Mouse (Mus musculus): ENCODE results near the gene Dhps. TPM values are rescaled to one million over a fixed set of nuclear protein-coding genes. Genes with fewer than 3 reads are reported as not detected.
A peak's percentile ranks its signal among the peaks of the same experiment; 100 is the strongest.
"Not testable (repeated sequence)": the region's sequence is repeated elsewhere in the genome, so short reads cannot be mapped to it uniquely, and the experiment has no call there.

Gene Dhps
- polyA plus RNA-seq, 1 experiment from 2014 or later: 85.8 TPM

DNA sequence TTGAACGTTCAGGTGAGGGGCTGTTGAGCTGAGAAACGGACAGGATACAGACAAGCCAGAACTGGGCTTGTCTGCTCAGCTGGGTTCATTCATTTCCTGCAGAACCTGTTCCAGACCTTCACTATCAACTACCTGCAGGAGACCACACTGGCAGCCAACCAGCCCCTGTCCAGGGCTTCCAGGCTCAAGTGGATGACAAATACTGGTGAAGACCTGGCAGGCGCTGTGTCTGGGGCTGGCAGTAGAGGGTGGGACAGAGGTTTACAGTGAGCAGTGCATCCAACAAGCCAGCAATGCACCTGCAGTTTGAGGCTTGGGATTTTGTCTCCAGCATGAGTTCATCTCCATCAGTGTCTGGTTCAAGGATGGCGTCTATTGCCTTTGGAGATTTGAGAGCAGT lies 25.3 kb downstream of the Dhps start:
- H3K4me1 ChIP-seq (ENCODE audit: control insufficient read depth, insufficient read depth, low read length): no peaks in the 10 kb centered on the region
- 95% methylated on average over 4 of the region's 4 CpGs for WGBS
- no peak overlapping the region for H3K9ac ChIP-seq (ENCODE audit: low read depth, low read length)
- peaks cover 40% of the 10 kb centered on the region; the same call in 1 of the 2 replicates for H3K36me3 ChIP-seq (ENCODE audit: control insufficient read depth, insufficient read depth, low read length)
- H3K4me2 ChIP-seq (replicated peaks; ENCODE audit: low read depth, low read length): no peak overlapping the region
- ATAC-seq (ENCODE audit: low FRiP score, low TSS enrichment): no peak
- 0 out of 2 replicates have a peak, but pooled peaks cover 3% of the 10 kb centered on the region for H3K9me3 ChIP-seq (ENCODE audit: control insufficient read depth, low read length)
- no peak overlapping the region for H3K4me3 ChIP-seq (ENCODE audit: low read length)
- H3K27me3 ChIP-seq (ENCODE audit: control insufficient read depth, insufficient read depth, low read length): no peaks in the 10 kb centered on the region
- no peak overlapping the region for H3K27ac ChIP-seq (ENCODE audit: low read depth, low read length)

GRCm38 (mm10) chr8:85100076-85100665 lies 28.6 kb downstream of the Dhps start:
- Histone ChIP-seq H3K4me2 (replicated peaks; ENCODE audit: low read depth, low read length) (no peak overlapping the region), H3K9ac (ENCODE audit: low read depth, low read length) (no peak overlapping the region), H3K4me3 (ENCODE audit: low read length) (no peak overlapping the region), H3K27me3 (ENCODE audit: control insufficient read depth, insufficient read depth, low read length) (no peaks in the 10 kb centered on the region), H3K27ac (ENCODE audit: low read depth, low read length) (no peak overlapping the region), H3K36me3 (ENCODE audit: control insufficient read depth, insufficient read depth, low read length) (peaks cover 24% of the 10 kb centered on the region; the same call in 1 of the 2 replicates), H3K4me1 (ENCODE audit: control insufficient read depth, insufficient read depth, low read length) (no peaks in the 10 kb centered on the region), H3K9me3 (ENCODE audit: control insufficient read depth, low read length) (0 out of 2 replicates have a peak, but pooled peaks cover 3% of the 10 kb centered on the region)
- WGBS: 88% methylated on average over 4 of the region's 4 CpGs
- ATAC-seq (ENCODE audit: low FRiP score, low TSS enrichment): no peak

DNA sequence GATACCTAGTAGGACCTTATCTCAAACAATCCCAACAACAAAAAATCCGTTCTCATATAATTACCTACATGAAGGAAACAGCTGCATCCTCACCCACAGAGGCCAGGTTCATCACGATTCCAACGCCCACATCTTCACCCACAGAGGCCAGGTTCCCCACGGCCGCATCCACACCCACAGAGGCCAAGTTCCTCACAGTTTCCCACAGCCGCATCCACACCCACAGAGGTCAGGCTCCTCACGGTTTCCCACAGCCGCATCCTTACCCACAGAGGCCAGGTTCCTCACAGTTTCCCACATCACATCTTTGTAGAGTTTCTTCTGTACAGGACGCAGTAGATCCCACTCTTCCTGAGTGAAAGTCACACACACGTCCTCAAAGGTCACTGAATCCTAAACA lies 41.7 kb downstream of the Dhps start:
- peaks cover 13% of the 10 kb centered on the region for H3K36me3 ChIP-seq (ENCODE audit: control insufficient read depth, insufficient read depth, low read length)
- no peak overlapping the region for H3K4me2 ChIP-seq (replicated peaks; ENCODE audit: low read depth, low read length)
- H3K27me3 ChIP-seq (ENCODE audit: control insufficient read depth, insufficient read depth, low read length): no peaks in the 10 kb centered on the region
- no peak overlapping the region for H3K9ac ChIP-seq (ENCODE audit: low read depth, low read length)
- no peaks in the 10 kb centered on the region for H3K4me1 ChIP-seq (ENCODE audit: control insufficient read depth, insufficient read depth, low read length)
- H3K9me3 ChIP-seq (ENCODE audit: control insufficient read depth, low read length): no peaks in the 10 kb centered on the region; the same call in 1 of the 2 replicates
- no peak for ATAC-seq (ENCODE audit: low FRiP score, low TSS enrichment)
- no peak overlapping the region for H3K4me3 ChIP-seq (ENCODE audit: low read length)
- no peak overlapping the region for H3K27ac ChIP-seq (ENCODE audit: low read depth, low read length)
- 94% methylated on average over 10 of the region's 10 CpGs for WGBS

DNA sequence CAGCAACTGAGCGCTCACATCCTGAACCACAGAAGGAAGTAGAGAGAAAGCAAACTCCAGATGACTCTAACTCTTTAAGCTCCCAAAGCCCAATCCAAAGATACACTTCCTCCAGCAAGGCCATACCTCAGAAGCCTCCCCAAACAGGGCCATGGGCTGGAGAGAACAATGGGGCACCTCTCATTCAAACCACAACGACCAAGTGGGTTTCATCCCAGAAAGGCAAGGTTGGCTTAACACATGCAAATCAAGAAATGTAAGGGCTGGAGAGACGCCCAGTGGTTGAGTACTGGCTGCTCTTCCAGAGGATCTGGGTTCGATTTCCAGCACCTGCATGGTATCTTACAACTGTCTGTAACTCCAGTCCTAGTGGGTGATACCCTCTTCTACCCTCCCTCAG lies 43.9 kb downstream of the Dhps start:
- Histone ChIP-seq H3K36me3 (ENCODE audit: control insufficient read depth, insufficient read depth, low read length) (peaks cover 6% of the 10 kb centered on the region; the same call in 1 of the 2 replicates), H3K27ac (ENCODE audit: low read depth, low read length) (no peak overlapping the region), H3K9me3 (ENCODE audit: control insufficient read depth, low read length) (no peaks in the 10 kb centered on the region; the same call in 1 of the 2 replicates), H3K4me2 (replicated peaks; ENCODE audit: low read depth, low read length) (no peak overlapping the region), H3K27me3 (ENCODE audit: control insufficient read depth, insufficient read depth, low read length) (no peaks in the 10 kb centered on the region), H3K9ac (ENCODE audit: low read depth, low read length) (no peak overlapping the region), H3K4me1 (ENCODE audit: control insufficient read depth, insufficient read depth, low read length) (no peaks in the 10 kb centered on the region), H3K4me3 (ENCODE audit: low read length) (no peak overlapping the region)
- WGBS: 78% methylated on average over 4 of the region's 4 CpGs
- ATAC-seq (ENCODE audit: low FRiP score, low TSS enrichment): no peak

GRCm38 (mm10) chr8:85116984-85117383 lies 45.4 kb downstream of the Dhps start:
- ATAC-seq (ENCODE audit: low FRiP score, low TSS enrichment): no peak
- no peaks in the 10 kb centered on the region; the same call in 1 of the 2 replicates for H3K9me3 ChIP-seq (ENCODE audit: control insufficient read depth, low read length)
- no peaks in the 10 kb centered on the region for H3K4me1 ChIP-seq (ENCODE audit: control insufficient read depth, insufficient read depth, low read length)
- H3K4me3 ChIP-seq (ENCODE audit: low read length): no peak overlapping the region
- no peaks in the 10 kb centered on the region for H3K27me3 ChIP-seq (ENCODE audit: control insufficient read depth, insufficient read depth, low read length)
- H3K36me3 ChIP-seq (ENCODE audit: control insufficient read depth, insufficient read depth, low read length): no peaks in the 10 kb centered on the region
- no peak overlapping the region for H3K27ac ChIP-seq (ENCODE audit: low read depth, low read length)
- no peak overlapping the region for H3K4me2 ChIP-seq (replicated peaks; ENCODE audit: low read depth, low read length)
- 95% methylated on average over 7 of the region's 7 CpGs for WGBS
- no peak overlapping the region for H3K9ac ChIP-seq (ENCODE audit: low read depth, low read length)

DNA sequence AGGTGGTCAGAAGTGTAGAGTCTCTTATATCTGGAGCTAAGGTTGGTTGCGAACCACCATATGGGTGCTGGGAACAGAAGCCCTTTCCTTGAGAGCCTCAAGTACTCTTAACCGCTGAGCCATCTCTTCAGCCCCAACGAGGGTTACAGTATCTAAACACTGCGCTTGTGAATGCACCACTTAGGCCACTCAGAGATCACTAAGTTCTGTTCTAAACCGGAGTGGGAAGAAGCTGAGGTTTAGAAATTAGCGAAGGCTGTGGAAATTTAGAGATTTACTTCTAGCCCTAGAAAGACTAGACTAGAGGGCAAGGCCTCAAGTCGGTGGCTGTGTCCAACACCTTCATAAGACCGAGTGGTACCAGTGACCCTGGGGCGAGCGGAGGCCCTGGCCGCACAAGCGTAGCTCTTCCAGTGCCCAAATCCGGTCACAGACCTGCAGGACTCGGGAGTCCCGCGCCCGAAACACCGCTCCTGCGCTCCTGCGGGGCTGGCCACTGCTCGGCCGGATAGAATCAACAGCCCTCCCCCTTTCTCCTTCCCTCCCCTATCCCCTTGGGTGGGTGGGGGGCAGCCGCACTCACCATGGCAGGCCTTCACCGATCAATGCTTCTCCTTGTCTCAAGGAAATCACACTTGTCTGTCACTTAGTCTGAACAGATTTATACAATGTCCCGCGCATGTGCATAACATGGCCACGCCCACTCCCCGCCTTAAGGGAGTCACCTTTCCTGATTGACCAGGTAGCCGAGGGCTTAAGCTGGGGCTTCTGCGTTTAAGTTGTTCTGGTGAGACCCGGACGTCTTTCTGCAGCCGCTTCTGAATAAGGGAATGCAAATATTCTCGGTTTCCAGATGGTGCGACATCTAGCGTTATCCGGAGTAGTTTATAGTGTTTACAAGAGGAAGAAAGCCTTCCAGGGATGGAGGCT lies 47.8 kb downstream of the Dhps start:
- Histone ChIP-seq H3K27me3 (ENCODE audit: control insufficient read depth, insufficient read depth, low read length) (no peaks in the 10 kb centered on the region), H3K4me3 (ENCODE audit: low read length) (peak overlapping the region; percentile 64), H3K4me1 (ENCODE audit: control insufficient read depth, insufficient read depth, low read length) (no peaks in the 10 kb centered on the region), H3K36me3 (ENCODE audit: control insufficient read depth, insufficient read depth, low read length) (no peaks in the 10 kb centered on the region), H3K9ac (ENCODE audit: low read depth, low read length) (peak overlapping the region; percentile 60), H3K27ac (ENCODE audit: low read depth, low read length) (peak overlapping the region; percentile 51; the same call in 1 of the 2 replicates), H3K4me2 (replicated peaks; ENCODE audit: low read depth, low read length) (peak overlapping the region; percentile 68), H3K9me3 (ENCODE audit: control insufficient read depth, low read length) (no peaks in the 10 kb centered on the region)
- peak; percentile 93 for ATAC-seq (ENCODE audit: low FRiP score, low TSS enrichment)
- WGBS: 7% methylated on average over 37 of the region's 37 CpGs

DNA sequence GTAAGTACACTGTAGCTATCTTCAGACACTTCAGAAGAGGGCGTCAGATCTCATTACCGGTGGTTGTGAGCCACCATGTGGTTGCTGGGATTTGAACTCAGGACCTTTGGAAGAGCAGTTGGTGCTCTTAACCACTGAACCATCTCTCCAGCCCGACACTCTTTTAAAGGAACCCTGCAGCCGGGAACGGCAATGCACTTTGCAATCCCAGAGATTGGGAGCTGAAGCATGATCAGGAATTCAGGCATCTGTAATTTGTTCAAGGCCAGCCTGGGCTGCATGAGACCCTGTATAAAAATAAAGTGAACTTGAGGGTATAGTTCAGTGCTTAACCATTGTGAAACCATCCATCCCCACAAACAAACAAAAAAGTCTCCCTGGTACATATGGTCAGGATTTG lies 48.7 kb downstream of the Dhps start:
- H3K9me3 ChIP-seq (ENCODE audit: control insufficient read depth, low read length); H3K9ac ChIP-seq (ENCODE audit: low read depth, low read length); H3K27me3 ChIP-seq (ENCODE audit: control insufficient read depth, insufficient read depth, low read length); H3K4me1 ChIP-seq (ENCODE audit: control insufficient read depth, insufficient read depth, low read length); H3K4me3 ChIP-seq (ENCODE audit: low read length); H3K36me3 ChIP-seq (ENCODE audit: control insufficient read depth, insufficient read depth, low read length); ATAC-seq (ENCODE audit: low FRiP score, low TSS enrichment); H3K27ac ChIP-seq (ENCODE audit: low read depth, low read length); H3K4me2 ChIP-seq (replicated peaks; ENCODE audit: low read depth, low read length): not testable (repeated sequence)
- 80% methylated on average over 5 of the region's 5 CpGs for WGBS

DNA sequence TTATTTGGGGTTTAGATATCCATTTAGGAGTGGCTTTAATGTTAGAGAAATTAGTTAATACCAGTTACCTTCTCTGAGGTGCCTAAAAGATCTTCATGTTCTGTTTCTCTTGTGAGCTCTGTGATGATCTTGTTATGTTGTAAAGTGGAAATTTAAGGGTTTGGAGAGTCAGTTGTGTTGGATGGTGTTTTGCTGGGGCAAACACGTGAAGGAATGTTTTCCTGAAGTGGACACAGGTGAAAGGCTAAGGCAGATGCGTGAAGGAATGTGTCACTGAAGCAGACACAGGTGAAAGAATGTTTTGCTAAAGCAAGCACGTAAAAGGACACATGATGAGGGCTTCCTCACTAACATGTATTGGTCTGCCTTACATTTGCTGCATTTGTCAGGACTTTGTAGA lies 51.4 kb downstream of the Dhps start, which contains the start of gene Zfp791:
TSS of gene Zfp791 (minus strand) at position 101 of the 400 bp plus-strand sequence.
- no peaks in the 10 kb centered on the region for H3K9me3 ChIP-seq (ENCODE audit: control insufficient read depth, low read length)
- H3K27ac ChIP-seq (ENCODE audit: low read depth, low read length): no peak within 1 kb of the TSS
- ATAC-seq (ENCODE audit: low FRiP score, low TSS enrichment): no peak
- H3K36me3 ChIP-seq (ENCODE audit: control insufficient read depth, insufficient read depth, low read length): no peaks in the 10 kb centered on the region
- no peak within 1 kb of the TSS for H3K4me2 ChIP-seq (replicated peaks; ENCODE audit: low read depth, low read length)
- no peaks in the 10 kb centered on the region for H3K27me3 ChIP-seq (ENCODE audit: control insufficient read depth, insufficient read depth, low read length)
- H3K4me1 ChIP-seq (ENCODE audit: control insufficient read depth, insufficient read depth, low read length): no peaks in the 10 kb centered on the region
- H3K9ac ChIP-seq (ENCODE audit: low read depth, low read length): no peak within 1 kb of the TSS
- H3K4me3 ChIP-seq (ENCODE audit: low read length): no peak within 1 kb of the TSS
- 68% methylated on average over 3 of the region's 3 CpGs for WGBS

- 90% methylated on average over 8 of the region's 8 CpGs for WGBS
- Histone ChIP-seq H3K4me1 (ENCODE audit: control insufficient read depth, insufficient read depth, low read length) (no peaks in the 10 kb centered on the region), H3K4me2 (replicated peaks; ENCODE audit: low read depth, low read length) (no peak overlapping the region), H3K4me3 (ENCODE audit: low read length) (no peak overlapping the region), H3K27me3 (ENCODE audit: control insufficient read depth, insufficient read depth, low read length) (no peaks in the 10 kb centered on the region), H3K27ac (ENCODE audit: low read depth, low read length) (no peak overlapping the region), H3K36me3 (ENCODE audit: control insufficient read depth, insufficient read depth, low read length) (no peaks in the 10 kb centered on the region), H3K9me3 (ENCODE audit: control insufficient read depth, low read length) (no peaks in the 10 kb centered on the region), H3K9ac (ENCODE audit: low read depth, low read length) (no peak overlapping the region)
- no peak for ATAC-seq (ENCODE audit: low FRiP score, low TSS enrichment)
These were observed 52.1 kb downstream of the Dhps start for GRCm38 (mm10) chr8:85123691-85124090.
